Mouse (Mus musculus) bone marrow, adult 2 months (tissue): Measurements from ENCODE around the gene Epb41l2.

Experiments used
- CTCF ChIP-seq: fragments of 200-500 bp; IDR thresholded peaks from 2 replicates; pipeline ENCODE4 v1.5.1; 2011; ENCODE audit warnings: low read length, control low read depth; ENCODE audit not compliant: control insufficient read depth, insufficient read depth
- POLR2A ChIP-seq: fragments of 200-500 bp; IDR thresholded peaks from 2 replicates; pipeline ENCODE4 v1.6.1; 2011; ENCODE audit warnings: low read depth, mild to moderate bottlenecking, control low read depth, low read length, borderline replicate concordance; ENCODE audit not compliant: control insufficient read depth

- TF ChIP-seq POLR2A = no peak
- no peak for TF ChIP-seq CTCF
Measured at GRCm38 (mm10) chr10:25371915-25372371, 12.3 kb downstream of the Epb41l2 start.
